Mouse (Mus musculus): ENCODE results near the gene Leng1. TPM values are rescaled to one million over a fixed set of nuclear protein-coding genes. Genes with fewer than 3 reads are reported as not detected.

The Leng1 gene
- polyA plus RNA-seq, 1 experiment from 2014 or later = 12.5 TPM

DNA sequence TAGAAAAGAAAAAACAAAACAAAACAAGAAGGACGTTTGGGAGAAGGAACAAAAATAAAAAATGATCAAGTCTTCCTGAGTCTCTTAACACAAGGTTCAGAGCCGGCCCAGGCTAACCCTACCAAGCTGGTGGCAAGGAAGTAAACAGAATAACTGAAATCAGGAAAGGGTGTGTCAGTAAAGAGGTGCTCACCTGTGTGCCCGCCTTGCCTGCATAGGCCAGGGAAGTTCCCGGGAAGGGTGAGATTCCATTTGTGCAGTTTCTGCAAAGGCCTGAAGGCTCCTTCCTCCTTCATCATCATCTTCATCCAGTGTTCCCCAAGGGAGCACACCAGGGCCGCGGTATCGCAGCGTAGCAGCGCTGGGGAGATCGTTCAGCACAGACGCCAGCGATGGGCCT is 10.7 kb upstream of the Leng1 start:
- no peaks in the 10 kb centered on the region for H3K27me3 ChIP-seq (ENCODE audit: insufficient read depth, low read length)
- H3K4me3 ChIP-seq (ENCODE audit: low read depth, low read length) = 0 out of 2 replicates have a peak overlapping the region, but pooled peaks have one; percentile 19
- 75% methylated on average over 12 of the region's 12 CpGs for WGBS
- no peak for DNase-seq
- H3K9ac ChIP-seq = peak overlapping the region; percentile 9; the same call in 1 of the 2 replicates
- no peaks in the 10 kb centered on the region for H3K9me3 ChIP-seq (ENCODE audit: low read depth, low read length)
- H3K4me2 ChIP-seq = peak overlapping the region; percentile 36
- no peak for ATAC-seq (ENCODE audit: insufficient read depth)
- H3K36me3 ChIP-seq (ENCODE audit: insufficient read depth) = 0 out of 2 replicates have a peak, but pooled peaks cover 3% of the 10 kb centered on the region
- H3K4me1 ChIP-seq (ENCODE audit: insufficient read depth) = no peaks in the 10 kb centered on the region
- TF ChIP-seq CTCF (IDR thresholded peaks at IDR 0.05; ENCODE audit: low read depth) = no peak
- no peak overlapping the region for H3K27ac ChIP-seq (ENCODE audit: low read depth)

- Histone ChIP-seq H3K4me1 (ENCODE audit: insufficient read depth) (no peaks in the 10 kb centered on the region), H3K27me3 (ENCODE audit: insufficient read depth, low read length) (no peaks in the 10 kb centered on the region), H3K4me2 (no peak overlapping the region), H3K4me3 (ENCODE audit: low read depth, low read length) (no peak overlapping the region), H3K36me3 (ENCODE audit: insufficient read depth) (0 out of 2 replicates have a peak, but pooled peaks cover 3% of the 10 kb centered on the region), H3K27ac (ENCODE audit: low read depth) (no peak overlapping the region), H3K9me3 (ENCODE audit: low read depth, low read length) (no peaks in the 10 kb centered on the region), H3K9ac (no peak overlapping the region; the same call in 1 of the 2 replicates)
- DNase-seq (no peak), ATAC-seq (ENCODE audit: insufficient read depth) (no peak)
- 70% methylated on average over 3 of the region's 3 CpGs for WGBS
- no peak for TF ChIP-seq CTCF (IDR thresholded peaks at IDR 0.05; ENCODE audit: low read depth)
Observed at GRCm38 (mm10) chr7:3675228-3675548, 9.5 kb upstream of the Leng1 start.

- Histone ChIP-seq H3K36me3 (ENCODE audit: insufficient read depth) (0 out of 2 replicates have a peak, but pooled peaks cover 3% of the 10 kb centered on the region), H3K9ac (no peak overlapping the region; the same call in 1 of the 2 replicates), H3K27me3 (ENCODE audit: insufficient read depth, low read length) (no peaks in the 10 kb centered on the region), H3K27ac (ENCODE audit: low read depth) (no peak overlapping the region), H3K4me2 (no peak overlapping the region), H3K4me1 (ENCODE audit: insufficient read depth) (no peaks in the 10 kb centered on the region), H3K4me3 (ENCODE audit: low read depth, low read length) (no peak overlapping the region), H3K9me3 (ENCODE audit: low read depth, low read length) (no peaks in the 10 kb centered on the region)
- TF ChIP-seq CTCF (IDR thresholded peaks at IDR 0.05; ENCODE audit: low read depth) = peak; percentile 89
- WGBS = 71% methylated on average over 10 of the region's 10 CpGs
- DNase-seq (peak; percentile 92), ATAC-seq (ENCODE audit: insufficient read depth) (peak; percentile 85; the same call in 1 of the 2 replicates)
Observed at GRCm38 (mm10) chr7:3674507-3675227, 9.0 kb upstream of the Leng1 start.

- Histone ChIP-seq H3K36me3 (ENCODE audit: insufficient read depth) (peaks cover 17% of the 10 kb centered on the region), H3K4me3 (ENCODE audit: low read depth, low read length) (no peak overlapping the region), H3K27me3 (ENCODE audit: insufficient read depth, low read length) (no peaks in the 10 kb centered on the region), H3K4me1 (ENCODE audit: insufficient read depth) (0 out of 2 replicates have a peak, but pooled peaks cover 3% of the 10 kb centered on the region), H3K4me2 (peak overlapping the region; percentile 82), H3K27ac (ENCODE audit: low read depth) (no peak overlapping the region), H3K9ac (no peak overlapping the region), H3K9me3 (ENCODE audit: low read depth, low read length) (no peaks in the 10 kb centered on the region)
- ATAC-seq (ENCODE audit: insufficient read depth) = no peak
- peak; percentile 40 for DNase-seq
- TF ChIP-seq CTCF (IDR thresholded peaks at IDR 0.05; ENCODE audit: low read depth) = peak; percentile 29
- 11% methylated on average over 14 of the region's 14 CpGs for WGBS
Observed at GRCm38 (mm10) chr7:3666921-3667391, 1.3 kb upstream of the Leng1 start.

DNA sequence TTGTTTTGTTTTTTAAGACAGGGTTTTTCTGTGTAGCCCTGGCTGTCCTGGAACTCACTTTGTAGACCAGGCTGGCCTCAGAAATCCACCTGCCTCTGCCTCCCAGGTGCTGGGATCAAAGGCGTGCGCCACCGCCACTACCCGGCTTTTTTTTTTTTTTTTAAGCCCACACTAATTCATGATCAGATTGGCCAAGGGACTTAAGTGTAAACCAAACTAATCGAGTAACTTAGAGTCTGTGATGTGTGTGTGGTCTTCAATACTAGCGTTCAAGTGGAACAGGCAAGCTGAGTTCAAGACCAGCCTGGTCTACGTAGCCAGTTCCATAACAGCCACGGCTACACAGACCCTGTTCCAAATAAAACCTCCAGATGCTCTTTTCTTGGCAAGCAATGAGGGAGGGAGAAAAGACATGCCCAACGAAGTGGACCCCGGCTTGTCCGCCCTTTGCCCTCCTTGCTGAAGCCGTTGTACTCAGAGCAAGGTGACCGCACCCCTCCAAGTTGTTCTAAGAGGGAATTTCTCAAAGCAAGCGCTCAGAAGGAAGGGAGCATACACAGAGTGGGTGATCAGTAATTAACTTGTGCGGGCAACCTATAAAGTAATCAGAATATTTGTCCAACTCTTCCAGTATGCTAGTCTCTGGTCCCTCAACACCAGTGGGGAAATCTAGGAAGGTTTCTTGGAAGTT is 971 bp downstream of the Leng1 start:
- Histone ChIP-seq H3K9me3 (ENCODE audit: low read depth, low read length) (no peaks in the 10 kb centered on the region), H3K27me3 (ENCODE audit: insufficient read depth, low read length) (no peaks in the 10 kb centered on the region), H3K9ac (peak overlapping the region; percentile 69), H3K4me1 (ENCODE audit: insufficient read depth) (0 out of 2 replicates have a peak, but pooled peaks cover 3% of the 10 kb centered on the region), H3K4me2 (peak overlapping the region; percentile 82), H3K4me3 (ENCODE audit: low read depth, low read length) (peak overlapping the region; percentile 59), H3K36me3 (ENCODE audit: insufficient read depth) (peaks cover 40% of the 10 kb centered on the region), H3K27ac (ENCODE audit: low read depth) (peak overlapping the region; percentile 74)
- WGBS = 29% methylated on average over 15 of the region's 15 CpGs
- DNase-seq = peak; percentile 38
- peak; percentile 28 for ATAC-seq (ENCODE audit: insufficient read depth)
- TF ChIP-seq CTCF (IDR thresholded peaks at IDR 0.05; ENCODE audit: low read depth) = no peak

GRCm38 (mm10) chr7:3658578-3658977 is 7.1 kb downstream of the Leng1 start:
- WGBS = 96% methylated on average over 14 of the region's 14 CpGs
- Histone ChIP-seq H3K9ac (no peak overlapping the region), H3K36me3 (ENCODE audit: insufficient read depth) (peaks cover 99% of the 10 kb centered on the region), H3K4me2 (no peak overlapping the region), H3K27ac (ENCODE audit: low read depth) (no peak overlapping the region), H3K4me3 (ENCODE audit: low read depth, low read length) (no peak overlapping the region), H3K4me1 (ENCODE audit: insufficient read depth) (no peaks in the 10 kb centered on the region), H3K27me3 (ENCODE audit: insufficient read depth, low read length) (no peaks in the 10 kb centered on the region), H3K9me3 (ENCODE audit: low read depth, low read length) (no peaks in the 10 kb centered on the region)
- DNase-seq (no peak), ATAC-seq (ENCODE audit: insufficient read depth) (no peak)
- no peak for TF ChIP-seq CTCF (IDR thresholded peaks at IDR 0.05; ENCODE audit: low read depth)

GRCm38 (mm10) chr7:3656966-3657365 is 8.7 kb downstream of the Leng1 start:
- no peak overlapping the region for H3K4me2 ChIP-seq
- no peaks in the 10 kb centered on the region for H3K9me3 ChIP-seq (ENCODE audit: low read depth, low read length)
- H3K27me3 ChIP-seq (ENCODE audit: insufficient read depth, low read length) = no peaks in the 10 kb centered on the region
- no peak overlapping the region for H3K9ac ChIP-seq
- peaks cover 100% of the 10 kb centered on the region for H3K36me3 ChIP-seq (ENCODE audit: insufficient read depth)
- no peaks in the 10 kb centered on the region for H3K4me1 ChIP-seq (ENCODE audit: insufficient read depth)
- no peak overlapping the region for H3K27ac ChIP-seq (ENCODE audit: low read depth)
- 77% methylated on average over 4 of the region's 4 CpGs for WGBS
- no peak overlapping the region for H3K4me3 ChIP-seq (ENCODE audit: low read depth, low read length)
- TF ChIP-seq CTCF (IDR thresholded peaks at IDR 0.05; ENCODE audit: low read depth) = no peak
- DNase-seq (no peak), ATAC-seq (ENCODE audit: insufficient read depth) (no peak)

Measured in lung, embryonic 14.5 days (tissue).